Mouse (Mus musculus) NIH3T3 (cell line): Measurements from ENCODE around the gene Kcnq2.

Source experiments
- DNase-seq: peaks from one replicate; pipeline ENCODE4 v3.0.0-alpha.2; 2012; ENCODE audit warnings: low read depth

The Kcnq2 gene

DNA sequence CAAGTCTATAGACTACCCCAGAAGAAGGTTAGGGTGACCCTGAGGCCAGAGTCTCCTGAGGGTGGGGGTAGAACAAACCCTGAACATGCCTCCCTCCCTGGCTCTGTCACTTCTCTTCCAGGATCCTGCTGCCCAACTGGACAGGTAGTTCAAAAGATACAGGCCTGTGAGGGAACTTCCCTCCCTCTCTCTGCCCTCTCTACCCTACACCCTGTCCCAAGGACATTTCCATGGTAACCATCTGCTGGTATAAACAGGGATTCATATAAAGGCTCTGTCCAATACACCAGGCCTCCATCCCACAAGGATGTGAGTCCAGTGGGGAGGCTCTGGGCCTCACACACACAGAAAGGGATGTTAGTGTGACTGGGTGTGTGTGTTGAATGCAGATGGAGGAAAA lies 92.7 kb downstream of the Kcnq2 start:
- DNase-seq: no peak

DNA sequence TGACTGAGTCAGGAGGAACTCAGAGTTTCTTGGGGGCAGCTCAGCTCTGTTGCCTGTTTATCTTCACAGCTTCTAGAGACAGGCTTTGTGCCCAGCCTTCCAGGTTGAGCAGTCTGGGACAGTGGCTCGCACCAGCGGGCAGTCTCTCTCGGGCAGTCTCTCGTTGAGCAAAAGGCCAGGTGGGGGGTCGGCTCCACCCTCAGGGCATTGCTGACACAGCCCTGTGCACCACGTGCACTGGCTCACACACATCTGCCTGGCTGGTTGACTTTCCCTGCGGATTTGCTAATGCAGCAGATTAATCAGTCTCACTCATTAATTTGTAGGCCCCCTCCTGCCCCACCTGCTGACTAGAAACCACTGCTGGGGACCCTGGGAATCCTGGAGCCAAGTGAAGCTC lies 93.2 kb downstream of the Kcnq2 start:
- peak; percentile 15 for DNase-seq

DNA sequence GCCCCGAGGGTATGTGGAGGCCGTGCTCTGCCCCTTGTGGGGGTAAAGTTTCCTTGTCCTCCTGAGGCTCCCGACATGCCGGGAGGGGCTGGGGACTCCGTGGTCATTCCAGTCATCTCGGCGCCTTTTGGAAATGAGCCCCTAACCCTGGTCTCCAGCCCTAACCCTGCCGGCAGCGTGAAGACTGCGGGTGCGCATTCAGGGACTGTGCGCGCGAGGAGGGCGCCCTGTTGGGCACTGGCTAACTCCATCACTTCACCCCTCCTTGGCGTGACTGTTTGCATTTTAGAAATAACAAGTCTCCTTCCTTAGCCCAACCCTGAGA lies 95.8 kb downstream of the Kcnq2 start:
- no peak for DNase-seq

DNA sequence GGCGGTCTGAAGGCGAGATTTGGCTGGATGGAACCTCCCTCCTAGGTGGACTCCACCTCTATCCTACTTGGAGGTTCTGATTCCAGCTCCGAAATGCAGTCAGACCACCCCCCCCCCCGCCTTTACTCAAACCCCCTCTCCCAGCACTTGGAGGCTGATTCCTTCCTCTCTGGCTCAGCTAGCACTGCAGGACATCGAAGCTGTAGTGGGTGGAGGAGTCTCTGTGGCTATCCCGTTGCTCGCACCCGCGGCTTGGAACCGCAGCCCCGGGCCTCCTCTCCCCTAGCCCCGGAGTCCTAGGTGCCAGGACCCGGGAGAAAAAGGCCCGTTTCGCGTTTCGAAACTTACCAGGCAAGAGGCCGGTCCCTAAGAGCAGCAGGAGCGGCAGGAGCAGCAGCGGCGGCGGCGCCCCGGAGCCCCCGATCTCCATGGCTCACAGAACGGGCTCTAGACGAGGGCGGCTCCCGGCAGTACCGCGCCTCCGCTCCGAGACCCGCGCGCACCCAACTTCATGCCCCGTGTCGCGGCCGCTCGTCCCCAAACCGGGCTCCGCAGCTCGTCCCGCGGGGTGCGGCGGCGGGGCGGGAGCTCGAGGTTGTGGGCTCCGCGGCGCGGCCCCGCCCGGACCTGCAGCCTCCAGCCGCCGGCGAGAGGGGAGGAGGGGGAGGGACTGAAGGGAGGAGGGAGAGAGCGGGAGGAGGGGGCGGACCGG lies 96.3 kb downstream of the Kcnq2 start:
- no peak for DNase-seq

DNA sequence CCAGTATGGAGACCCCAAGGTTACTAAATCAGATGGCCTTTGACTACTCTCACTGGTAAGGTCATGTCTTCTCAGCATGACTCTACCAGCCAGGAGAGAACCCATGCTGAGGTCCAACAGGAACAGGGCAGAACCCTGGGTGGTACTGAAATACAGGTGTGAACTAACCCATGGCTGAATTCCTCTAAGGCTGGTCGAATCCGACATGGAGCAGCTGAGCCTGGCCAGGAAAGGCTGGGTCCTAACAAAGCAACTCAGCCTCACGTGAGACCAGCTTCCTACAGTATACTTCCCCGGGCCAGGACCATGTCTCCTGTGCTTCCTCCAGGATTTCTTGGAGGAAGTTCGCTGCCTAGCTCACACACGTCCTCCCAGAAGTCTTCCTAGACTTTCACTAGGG lies 98.5 kb downstream of the Kcnq2 start:
- no peak for DNase-seq

DNA sequence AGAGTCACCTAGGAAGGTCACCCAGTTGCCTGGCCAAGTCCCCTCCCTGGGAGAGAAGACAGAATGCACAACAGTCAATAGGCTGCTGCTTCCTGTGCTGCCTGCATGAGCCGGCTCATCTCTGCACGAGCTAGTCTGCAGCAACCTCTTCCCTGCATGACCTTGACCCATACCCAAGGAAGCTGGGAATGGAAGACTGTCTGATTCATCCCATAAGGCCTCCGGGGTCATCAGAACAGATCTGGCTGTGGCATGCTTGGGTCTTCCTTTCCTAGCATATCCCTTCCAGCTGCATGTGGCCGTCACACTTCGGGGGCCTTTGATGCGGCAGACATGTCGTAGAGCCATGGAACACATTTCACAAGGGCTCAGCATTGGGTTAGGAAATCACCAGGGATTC lies 99.9 kb downstream of the Kcnq2 start:
- DNase-seq: no peak

DNA sequence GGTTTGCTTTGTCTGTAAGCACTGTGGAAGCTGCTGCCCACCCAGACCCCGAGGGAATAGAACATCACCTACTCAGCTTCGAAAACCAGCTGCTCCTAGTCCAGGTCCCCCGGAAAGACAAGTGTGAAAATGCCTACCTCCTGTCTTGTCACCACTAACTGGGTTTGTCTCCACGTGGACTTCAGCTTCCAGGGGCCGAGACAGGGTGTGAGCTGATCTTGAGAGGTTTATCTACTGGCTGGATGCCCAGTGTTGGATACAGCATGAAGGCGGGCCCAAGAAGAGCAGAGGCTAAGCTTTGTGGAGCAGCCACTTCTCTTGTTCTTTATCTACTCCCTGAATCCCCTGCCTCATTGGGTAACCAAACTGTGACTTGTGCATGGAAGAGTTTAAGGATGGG lies 101.8 kb downstream of the Kcnq2 start:
- peak; percentile 5 for DNase-seq

DNA sequence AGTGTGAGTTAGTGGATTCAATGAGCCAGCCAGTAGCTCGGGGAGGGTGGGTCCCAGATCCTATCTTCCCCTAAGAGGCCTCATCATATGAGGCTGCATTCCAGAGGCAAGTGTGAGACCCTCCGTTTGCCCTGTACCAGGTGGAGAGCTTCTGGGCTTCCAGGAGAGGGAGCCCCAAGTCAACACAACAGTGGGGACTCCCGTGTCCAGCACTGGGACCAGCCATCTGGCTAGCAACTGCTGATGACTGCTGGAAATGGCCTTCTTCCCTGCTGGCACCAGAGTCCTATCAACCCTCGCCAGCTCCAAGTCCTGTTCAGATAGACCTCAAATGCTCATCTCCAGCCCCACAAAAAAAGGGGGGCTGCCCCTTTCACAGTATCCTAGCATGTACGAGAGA lies 102.7 kb downstream of the Kcnq2 start:
- peak; percentile 29 for DNase-seq

DNA sequence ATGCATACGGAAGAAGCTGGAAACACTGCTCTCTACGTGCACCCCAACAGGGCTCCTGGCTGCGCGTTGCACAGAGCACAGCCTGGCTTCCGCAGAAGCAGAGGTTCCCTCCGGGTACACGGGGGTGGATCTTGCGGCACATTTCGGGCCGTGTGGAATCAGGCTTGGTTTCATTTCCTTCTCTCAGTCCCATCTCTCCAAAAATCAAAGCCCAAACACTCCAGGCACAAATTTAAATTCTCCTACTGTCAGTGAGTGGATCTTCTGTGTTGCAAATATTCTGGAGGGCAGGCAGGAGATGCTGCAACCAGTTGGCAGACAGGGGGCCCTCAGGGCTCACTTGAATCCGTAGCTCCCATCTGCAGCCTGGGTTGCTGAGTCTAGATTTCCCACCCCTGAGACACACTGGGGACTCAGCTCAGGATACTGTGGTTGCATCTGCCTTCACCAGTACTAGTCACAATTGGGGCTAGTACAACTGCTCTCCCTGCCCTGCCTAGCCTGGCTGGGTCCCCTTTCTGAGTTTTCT lies 103.6 kb downstream of the Kcnq2 start:
- DNase-seq: no peak
